Mouse (Mus musculus): ENCODE results near the gene Pqlc3. TPM values are rescaled to one million over a fixed set of nuclear protein-coding genes. Genes with fewer than 3 reads are reported as not detected.

Gene Pqlc3
- 1.6 and 2.1 TPM in 2 replicates for polyA plus RNA-seq (2015; fragmentation: Nextera tagmentation; extraction: Ambion mirVana)

DNA sequence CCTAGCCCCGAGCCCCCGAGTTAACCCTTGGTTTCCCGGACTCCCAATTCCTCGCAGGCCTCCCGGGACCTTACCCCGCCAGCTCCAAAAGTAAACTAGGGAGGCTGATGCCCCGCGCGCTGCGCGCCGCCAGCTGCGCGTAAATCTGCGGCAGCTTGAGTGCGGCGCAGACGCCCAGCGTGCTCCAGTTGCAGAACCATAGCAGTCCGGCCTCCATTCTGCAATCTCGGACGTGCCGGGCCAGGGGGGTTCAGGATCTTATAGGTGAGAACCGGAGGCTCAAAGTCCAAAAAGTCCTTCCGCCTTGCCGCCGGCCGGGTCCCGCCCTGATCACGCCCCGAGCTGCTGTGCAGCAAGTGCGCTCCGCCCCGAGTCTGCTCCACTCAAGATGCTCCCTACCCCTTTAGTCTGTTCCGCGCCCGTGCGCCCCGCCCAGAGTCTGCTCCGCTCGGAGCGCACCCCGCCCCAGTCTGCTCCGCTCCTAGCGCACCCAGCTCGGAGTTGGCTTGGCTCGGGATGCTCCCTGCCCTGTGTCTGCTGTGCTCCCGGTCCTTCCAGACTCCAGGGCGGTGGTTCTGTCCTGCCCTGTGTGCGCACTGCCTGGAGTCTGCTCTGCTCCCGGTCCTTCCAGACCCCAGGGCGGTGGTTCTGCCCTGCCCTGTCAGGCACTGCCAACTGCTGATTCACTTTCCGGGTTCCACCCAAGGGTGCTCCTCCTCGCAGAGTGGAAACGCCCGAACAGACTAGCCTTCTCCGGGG, at the start of gene Pqlc3:
Pqlc3 (minus strand) TSS at position 670 of the 759 bp plus-strand sequence.
- WGBS, result 1% methylated on average over 57 of the region's 57 CpGs
- Histone ChIP-seq H3K4me1 (replicated peaks) (peaks cover 14% of the 10 kb centered on the region), H3K27ac (no peak within 1 kb of the TSS), H3K9ac (replicated peaks) (peak within 1 kb of the TSS; percentile 48), H3K4me3 (replicated peaks) (peak within 1 kb of the TSS; percentile 46), H3K27me3 (peaks cover 46% of the 10 kb centered on the region), H3K9me3 (no peaks in the 10 kb centered on the region), H3K36me3 (0 out of 2 replicates have a peak, but pooled peaks cover 2% of the 10 kb centered on the region), H3K4me2 (replicated peaks) (peak within 1 kb of the TSS; percentile 81)
- ATAC-seq, result peak; percentile 82

DNA sequence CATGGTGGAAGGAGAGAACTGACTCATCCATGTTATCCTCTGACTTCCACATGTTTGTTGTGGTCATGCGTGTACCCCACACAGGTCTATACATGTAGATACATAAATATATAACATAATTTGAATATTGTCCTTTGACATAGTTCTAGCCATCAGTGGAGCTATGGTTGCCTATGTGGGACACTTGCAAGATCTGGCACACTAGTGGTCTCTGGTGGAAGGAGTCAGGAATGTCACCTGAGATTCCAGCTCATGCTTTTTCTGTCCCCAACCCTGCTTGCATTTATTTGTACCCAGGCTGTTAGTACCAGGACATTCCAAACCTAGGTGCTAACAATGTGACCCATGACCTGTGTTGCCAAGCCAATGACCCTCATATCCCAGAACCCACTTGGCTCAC, 49.6 kb upstream of the Pqlc3 start:
- Histone ChIP-seq H3K4me2 (replicated peaks) (no peak overlapping the region), H3K9me3 (no peaks in the 10 kb centered on the region), H3K36me3 (no peaks in the 10 kb centered on the region), H3K27ac (no peak overlapping the region), H3K4me3 (replicated peaks) (no peak overlapping the region), H3K4me1 (replicated peaks) (peaks cover 11% of the 10 kb centered on the region), H3K27me3 (no peaks in the 10 kb centered on the region), H3K9ac (replicated peaks) (no peak overlapping the region)
- WGBS, result 95% methylated on average over 1 of the region's 1 CpGs
- no peak for ATAC-seq

DNA sequence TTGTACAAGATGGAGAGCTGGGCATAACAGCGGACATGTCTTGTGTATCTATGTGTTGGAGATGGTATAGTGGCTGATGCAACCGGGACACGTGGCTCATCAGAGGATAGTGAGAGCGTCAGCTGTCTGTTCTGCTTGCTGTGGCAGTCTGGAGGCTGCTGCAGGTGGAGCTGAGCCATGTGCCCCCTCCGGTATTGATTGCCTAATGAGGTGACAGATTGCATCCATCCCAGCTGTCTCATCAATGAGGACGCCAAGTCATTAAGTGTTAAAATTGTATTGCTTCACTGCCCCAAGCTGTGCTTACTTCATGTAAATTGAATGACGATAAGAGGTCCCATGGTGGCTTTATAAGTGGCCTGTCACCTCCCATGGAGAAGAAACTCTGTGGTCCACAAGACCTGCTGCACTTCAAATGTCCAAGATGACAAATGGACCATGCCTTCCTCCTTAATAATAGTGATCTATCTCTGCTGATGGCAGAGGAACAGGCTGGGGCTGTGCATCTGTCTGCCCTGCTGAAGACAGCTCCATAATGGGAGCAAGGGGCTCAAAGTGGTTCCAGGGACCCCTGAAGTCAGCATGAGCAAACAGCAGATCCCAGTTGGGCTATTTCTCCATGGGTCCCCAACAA, 48.9 kb upstream of the Pqlc3 start:
- WGBS, result 69% methylated on average over 7 of the region's 7 CpGs
- H3K4me3 ChIP-seq (replicated peaks), result no peak overlapping the region
- H3K4me2 ChIP-seq (replicated peaks), result no peak overlapping the region
- no peaks in the 10 kb centered on the region for H3K9me3 ChIP-seq
- H3K9ac ChIP-seq (replicated peaks), result no peak overlapping the region
- no peak overlapping the region for H3K27ac ChIP-seq
- H3K27me3 ChIP-seq, result no peaks in the 10 kb centered on the region
- H3K36me3 ChIP-seq, result no peaks in the 10 kb centered on the region
- ATAC-seq, result 0 out of 2 replicates have a peak, but pooled peaks have one; percentile 22
- H3K4me1 ChIP-seq (replicated peaks), result peaks cover 11% of the 10 kb centered on the region

DNA sequence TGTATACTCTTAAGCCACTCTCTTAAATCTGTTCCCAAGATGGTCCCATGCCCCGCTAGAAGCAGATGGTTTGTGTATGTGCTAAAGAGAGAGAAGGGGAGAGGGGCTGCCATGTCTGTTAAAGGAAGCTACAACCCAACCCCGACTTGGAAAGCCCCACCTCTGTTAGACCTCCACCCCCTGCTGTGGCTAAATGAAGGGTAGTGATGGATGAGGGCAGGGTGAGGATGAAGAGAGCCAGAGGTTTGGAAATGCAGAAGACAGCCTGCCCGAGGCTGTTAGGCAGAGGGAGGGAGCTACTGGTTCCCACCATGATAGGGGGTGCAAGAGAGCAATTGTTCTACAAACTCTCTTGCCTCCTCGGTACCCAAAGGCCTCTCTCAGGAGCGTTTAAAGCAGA, 43.1 kb upstream of the Pqlc3 start:
- H3K27ac ChIP-seq, result no peak overlapping the region
- H3K4me3 ChIP-seq (replicated peaks), result no peak overlapping the region
- no peak for ATAC-seq
- H3K9me3 ChIP-seq, result no peaks in the 10 kb centered on the region
- no peak overlapping the region for H3K9ac ChIP-seq (replicated peaks)
- no peaks in the 10 kb centered on the region for H3K4me1 ChIP-seq (replicated peaks)
- no peaks in the 10 kb centered on the region for H3K27me3 ChIP-seq
- WGBS, result 73% methylated on average over 5 of the region's 5 CpGs
- H3K4me2 ChIP-seq (replicated peaks), result no peak overlapping the region
- no peaks in the 10 kb centered on the region for H3K36me3 ChIP-seq

DNA sequence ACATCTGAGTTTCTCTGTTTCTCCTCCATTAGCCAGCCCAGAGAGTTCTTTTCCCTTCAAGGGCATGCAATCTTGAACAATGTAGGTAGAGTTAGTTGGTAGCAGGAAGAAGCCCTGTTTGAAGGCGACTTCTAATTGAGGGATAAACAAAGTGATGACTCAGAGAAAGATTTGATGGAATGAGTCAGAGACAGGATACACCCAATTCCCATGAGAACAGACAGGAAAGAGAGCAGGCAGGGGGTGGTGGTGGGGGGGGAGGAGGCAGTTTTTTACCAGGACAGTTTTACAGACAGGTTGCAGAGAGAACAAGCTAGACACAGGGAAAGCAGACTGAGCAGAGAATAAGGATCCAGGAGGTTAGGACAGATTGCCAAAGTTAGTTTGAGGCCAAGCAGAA, 40.4 kb upstream of the Pqlc3 start:
- Histone ChIP-seq H3K9ac (replicated peaks) (no peak overlapping the region), H3K4me2 (replicated peaks) (no peak overlapping the region), H3K36me3 (no peaks in the 10 kb centered on the region), H3K27me3 (no peaks in the 10 kb centered on the region), H3K27ac (no peak overlapping the region), H3K4me1 (replicated peaks) (0 out of 2 replicates have a peak, but pooled peaks cover 6% of the 10 kb centered on the region), H3K9me3 (no peaks in the 10 kb centered on the region), H3K4me3 (replicated peaks) (no peak overlapping the region)
- ATAC-seq, result no peak
- 59% methylated on average over 1 of the region's 1 CpGs for WGBS

DNA sequence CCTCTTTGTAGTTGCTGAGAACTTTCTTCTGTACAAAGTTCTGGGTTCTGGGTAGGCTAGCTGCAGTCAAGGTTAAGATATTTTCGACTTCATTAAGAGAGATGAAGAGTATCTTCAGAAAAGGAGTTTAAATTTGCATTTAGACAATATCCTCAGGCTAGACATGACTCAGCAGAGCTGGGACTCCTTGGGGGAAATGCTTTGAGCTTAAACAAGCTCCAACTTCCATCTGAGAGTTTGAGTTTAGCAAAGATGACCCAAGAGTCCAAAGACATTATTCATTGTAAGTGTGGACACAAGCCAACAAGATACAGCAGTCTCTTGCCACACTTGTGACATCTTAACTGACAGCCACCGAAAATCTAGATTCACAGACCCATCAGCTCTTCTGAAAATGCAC, 39.2 kb upstream of the Pqlc3 start:
- Histone ChIP-seq H3K4me1 (replicated peaks) (0 out of 2 replicates have a peak, but pooled peaks cover 6% of the 10 kb centered on the region), H3K36me3 (no peaks in the 10 kb centered on the region), H3K27ac (no peak overlapping the region), H3K4me2 (replicated peaks) (no peak overlapping the region), H3K27me3 (no peaks in the 10 kb centered on the region), H3K9me3 (no peaks in the 10 kb centered on the region), H3K4me3 (replicated peaks) (no peak overlapping the region), H3K9ac (replicated peaks) (no peak overlapping the region)
- 77% methylated on average over 2 of the region's 2 CpGs for WGBS
- ATAC-seq, result no peak

DNA sequence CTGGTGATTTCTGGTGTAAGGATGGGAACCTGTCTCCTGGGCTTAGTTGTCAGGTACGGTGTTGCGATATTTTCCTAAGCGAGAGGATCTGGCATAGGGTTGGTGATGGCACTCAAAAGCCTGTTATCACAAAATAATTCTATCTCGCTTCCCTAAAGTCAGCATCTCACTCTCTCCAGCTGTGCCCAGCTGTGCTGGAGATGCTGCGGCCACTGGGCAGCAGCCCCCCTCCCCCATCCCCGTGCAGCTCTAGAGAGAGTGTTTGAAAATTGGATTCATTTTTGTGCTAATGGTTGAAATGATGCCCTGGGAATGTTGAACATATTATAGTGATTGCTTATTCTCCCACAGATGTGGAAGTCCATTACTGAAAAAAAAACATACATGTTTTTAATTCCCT, 38.0 kb upstream of the Pqlc3 start:
- Histone ChIP-seq H3K27me3 (no peaks in the 10 kb centered on the region), H3K4me3 (replicated peaks) (no peak overlapping the region), H3K27ac (no peak overlapping the region), H3K4me2 (replicated peaks) (no peak overlapping the region), H3K9ac (replicated peaks) (no peak overlapping the region), H3K9me3 (no peaks in the 10 kb centered on the region), H3K36me3 (no peaks in the 10 kb centered on the region), H3K4me1 (replicated peaks) (0 out of 2 replicates have a peak, but pooled peaks cover 6% of the 10 kb centered on the region)
- ATAC-seq, result no peak
- WGBS, result 78% methylated on average over 6 of the region's 6 CpGs

DNA sequence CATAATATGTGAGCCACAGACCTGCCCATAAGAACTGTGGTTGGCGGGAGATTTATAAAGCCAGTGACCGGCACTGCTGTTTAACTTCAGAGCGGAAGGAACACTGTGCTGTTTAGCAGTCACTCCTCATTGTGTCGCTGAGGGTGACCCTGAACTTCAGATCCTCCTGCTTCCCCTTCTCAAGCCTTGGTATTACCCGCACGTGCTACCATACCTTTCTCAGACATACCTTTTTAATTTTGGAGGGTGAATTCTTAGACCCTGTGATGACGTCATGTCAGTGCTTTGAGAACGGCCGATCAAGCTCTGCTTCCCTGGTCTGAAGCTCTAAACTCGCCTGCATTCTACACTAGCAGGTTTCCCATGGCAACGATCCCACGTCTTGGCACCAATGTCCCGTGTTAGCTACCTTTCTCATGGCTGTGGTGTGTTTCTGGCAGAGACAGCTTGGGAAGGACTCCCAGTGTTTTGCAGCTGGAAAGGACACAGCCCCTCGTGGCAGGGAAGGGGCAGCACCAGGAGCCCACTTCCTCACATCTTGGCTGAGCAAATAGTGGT, 36.9 kb upstream of the Pqlc3 start:
- WGBS, result 59% methylated on average over 14 of the region's 14 CpGs
- no peaks in the 10 kb centered on the region for H3K9me3 ChIP-seq
- H3K27me3 ChIP-seq, result no peaks in the 10 kb centered on the region
- H3K27ac ChIP-seq, result no peak overlapping the region
- H3K4me2 ChIP-seq (replicated peaks), result no peak overlapping the region
- no peak for ATAC-seq
- H3K4me1 ChIP-seq (replicated peaks), result 0 out of 2 replicates have a peak, but pooled peaks cover 6% of the 10 kb centered on the region
- no peaks in the 10 kb centered on the region for H3K36me3 ChIP-seq
- no peak overlapping the region for H3K9ac ChIP-seq (replicated peaks)
- no peak overlapping the region for H3K4me3 ChIP-seq (replicated peaks)

DNA sequence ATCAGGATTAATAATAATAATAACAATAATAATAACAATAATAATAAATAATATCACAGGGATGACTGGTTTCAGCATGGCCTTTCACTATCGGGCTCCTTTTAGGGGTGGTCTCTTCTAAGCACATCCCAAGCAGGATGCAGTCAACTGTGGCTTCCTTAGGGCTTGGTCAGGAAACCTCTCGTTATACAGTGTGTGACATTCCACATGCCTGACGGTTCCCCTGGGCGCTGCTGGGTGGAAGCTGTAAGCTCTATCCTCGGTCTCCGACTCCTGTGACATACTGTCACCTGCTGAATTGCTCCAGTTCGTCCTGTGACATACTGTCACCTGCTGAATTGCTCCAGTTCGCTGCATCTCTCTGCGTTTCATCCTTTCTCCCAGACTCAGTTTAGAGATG, 36.3 kb upstream of the Pqlc3 start:
- Histone ChIP-seq H3K27ac (no peak overlapping the region), H3K4me3 (replicated peaks) (no peak overlapping the region), H3K27me3 (no peaks in the 10 kb centered on the region), H3K9ac (replicated peaks) (no peak overlapping the region), H3K4me2 (replicated peaks) (no peak overlapping the region), H3K4me1 (replicated peaks) (0 out of 2 replicates have a peak, but pooled peaks cover 6% of the 10 kb centered on the region), H3K36me3 (no peaks in the 10 kb centered on the region), H3K9me3 (no peaks in the 10 kb centered on the region)
- 57% methylated on average over 9 of the region's 9 CpGs for WGBS
- ATAC-seq, result no peak; the same call in 1 of the 2 replicates

DNA sequence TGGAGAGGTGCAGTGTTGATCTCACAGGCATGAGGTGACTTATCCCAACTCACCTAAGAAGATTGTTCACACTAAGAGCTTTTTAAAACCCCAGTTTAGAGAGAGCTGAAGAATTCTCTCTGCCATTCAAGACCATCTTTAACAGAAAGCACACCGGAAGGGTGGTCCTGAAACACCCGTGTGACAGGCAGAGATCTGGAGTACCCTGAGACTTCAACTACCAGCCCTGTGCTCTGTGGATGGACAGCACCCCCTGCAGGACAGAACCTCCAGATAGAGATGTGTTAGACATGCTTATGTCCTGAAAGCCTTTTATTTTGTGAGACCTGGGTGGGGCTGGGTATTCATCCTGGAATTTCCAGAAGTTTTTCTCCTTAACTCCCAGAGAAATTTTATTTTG, 34.9 kb upstream of the Pqlc3 start:
- Histone ChIP-seq H3K9me3 (no peaks in the 10 kb centered on the region), H3K4me2 (replicated peaks) (no peak overlapping the region), H3K27me3 (no peaks in the 10 kb centered on the region), H3K9ac (replicated peaks) (no peak overlapping the region), H3K4me3 (replicated peaks) (no peak overlapping the region), H3K36me3 (no peaks in the 10 kb centered on the region), H3K27ac (no peak overlapping the region), H3K4me1 (replicated peaks) (0 out of 2 replicates have a peak, but pooled peaks cover 6% of the 10 kb centered on the region)
- ATAC-seq, result no peak
- 65% methylated on average over 2 of the region's 2 CpGs for WGBS

DNA sequence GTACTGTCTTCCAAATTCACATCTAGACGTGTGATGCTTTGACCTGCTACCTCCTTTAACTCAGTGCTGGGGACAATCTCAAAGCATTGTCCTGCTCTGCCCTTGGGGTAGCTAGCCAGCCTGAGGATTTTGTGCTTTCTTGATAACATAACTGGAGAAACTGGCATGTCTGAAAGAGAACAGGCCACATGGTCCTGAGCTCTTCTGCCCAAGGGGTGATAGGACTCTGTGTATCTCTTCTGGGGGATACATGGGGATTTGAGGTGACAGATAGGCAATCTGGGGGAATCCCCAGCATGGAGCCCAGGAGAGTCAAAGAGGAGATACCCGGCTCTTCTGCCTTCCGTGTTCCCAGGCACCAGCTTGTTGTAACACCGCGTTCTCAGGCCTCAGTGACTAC, 34.5 kb upstream of the Pqlc3 start:
- H3K27me3 ChIP-seq, result no peaks in the 10 kb centered on the region
- no peaks in the 10 kb centered on the region for H3K9me3 ChIP-seq
- H3K27ac ChIP-seq, result no peak overlapping the region
- 89% methylated on average over 5 of the region's 5 CpGs for WGBS
- H3K4me3 ChIP-seq (replicated peaks), result no peak overlapping the region
- H3K9ac ChIP-seq (replicated peaks), result no peak overlapping the region
- H3K4me2 ChIP-seq (replicated peaks), result no peak overlapping the region
- H3K4me1 ChIP-seq (replicated peaks), result 0 out of 2 replicates have a peak, but pooled peaks cover 6% of the 10 kb centered on the region
- H3K36me3 ChIP-seq, result no peaks in the 10 kb centered on the region
- ATAC-seq, result no peak

DNA sequence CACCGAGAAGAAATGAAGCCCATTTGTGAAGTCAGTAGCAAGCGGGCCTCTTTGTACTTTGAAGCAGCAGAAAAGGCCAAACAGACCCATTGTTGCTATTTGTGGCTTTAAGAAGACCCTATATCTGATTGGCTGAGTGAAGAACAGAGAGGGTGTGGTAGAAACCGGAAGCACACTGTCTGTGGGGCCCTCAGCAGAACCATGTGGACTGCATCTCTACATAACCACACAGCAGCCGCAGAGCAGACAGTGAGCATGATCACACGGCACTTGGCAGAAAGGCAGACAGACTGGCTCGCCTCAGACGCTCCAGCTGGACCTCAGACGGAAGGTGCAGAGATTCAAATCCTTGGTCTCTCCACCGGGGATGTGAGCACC, 33.2 kb upstream of the Pqlc3 start:
- H3K9ac ChIP-seq (replicated peaks), result no peak overlapping the region
- H3K4me2 ChIP-seq (replicated peaks), result no peak overlapping the region
- H3K4me1 ChIP-seq (replicated peaks), result 0 out of 2 replicates have a peak, but pooled peaks cover 6% of the 10 kb centered on the region
- H3K27ac ChIP-seq, result no peak overlapping the region
- H3K27me3 ChIP-seq, result no peaks in the 10 kb centered on the region
- peak; percentile 57; the same call in 1 of the 2 replicates for ATAC-seq
- WGBS, result 84% methylated on average over 9 of the region's 9 CpGs
- no peaks in the 10 kb centered on the region for H3K36me3 ChIP-seq
- no peaks in the 10 kb centered on the region for H3K9me3 ChIP-seq
- no peak overlapping the region for H3K4me3 ChIP-seq (replicated peaks)
